Mouse (Mus musculus): ENCODE measurements around the gene Cited4. TPM values are rescaled to one million over a fixed set of nuclear protein-coding genes. Genes with fewer than 3 reads are reported as not detected.

Cited4 gene
- total and polyA plus RNA-seq, 3 experiments: 23.3 to 58.1 TPM; not detected in 1

GRCm38 (mm10) chr4:120665144-120665700 is 1.1 kb upstream of the Cited4 start:
- Histone ChIP-seq H3K36me3 (ENCODE audit: control insufficient read depth in 1 of 2, insufficient read depth in 2 of 2, low read length in 2 of 2) (peaks cover 0 to 12% of the 10 kb centered on the region in 2 experiments; a peak in 2 of 4 replicates), H3K4me1 (ENCODE audit: control insufficient read depth in 1 of 2, insufficient read depth in 2 of 2, low read length in 2 of 2) (peaks cover 16 to 28% of the 10 kb centered on the region in 2 experiments), H3K27me3 (ENCODE audit: control insufficient read depth in 1 of 2, insufficient read depth in 2 of 2, low read length in 2 of 2) (no peaks in the 10 kb centered on the region), H3K9me3 (replicated peaks; ENCODE audit: insufficient read depth, low read length) (no peaks in the 10 kb centered on the region), H3K9ac (ENCODE audit: control insufficient read depth, low read depth, low read length, poor library complexity, severe bottlenecking) (peak overlapping the region; percentile 19; the same call in 1 of the 2 replicates), H3K4me3 (ENCODE audit: control insufficient read depth in 1 of 2, insufficient read depth in 1 of 2, low read depth in 2 of 2, low read length in 2 of 2) (peak overlapping the region in 1 of 2 experiments; percentile 66; a peak in 2 of 4 replicates), H3K27ac (ENCODE audit: control insufficient read depth, low read depth, low read length) (peak overlapping the region; percentile 92), H3K79me2 (ENCODE audit: control insufficient read depth, insufficient read depth, low read length, poor library complexity) (peaks cover 15% of the 10 kb centered on the region)
- DNase-seq (ENCODE audit: low read depth, low spot score): peak; percentile 87
- peak; percentile 53; the same call in 1 of the 2 replicates for TF ChIP-seq BHLHE40 (IDR thresholded peaks at IDR 0.05; ENCODE audit: borderline replicate concordance, low read depth, low read length)
- TF ChIP-seq POLR2A (IDR thresholded peaks at IDR 0.05; ENCODE audit: control insufficient read depth in 1 of 2, insufficient read depth in 1 of 2, low read depth in 1 of 2, low read length in 2 of 2, poor library complexity in 1 of 2): no peak
- TF ChIP-seq CHD2 (IDR thresholded peaks at IDR 0.05; ENCODE audit: low read length): peak; percentile 42; the same call in 1 of the 2 replicates
- peak in 1 of 2 experiments; percentile 85; a peak in 3 of 4 replicates for TF ChIP-seq EP300 (IDR thresholded peaks at IDR 0.05; ENCODE audit: low read depth in 1 of 2, low read length in 2 of 2)
- TF ChIP-seq JUND (IDR thresholded peaks at IDR 0.05; ENCODE audit: low read depth, low read length): no peak
- no peak for TF ChIP-seq ZKSCAN1 (IDR thresholded peaks at IDR 0.05; ENCODE audit: low read depth, low read length)
- no peak for TF ChIP-seq MAZ (IDR thresholded peaks at IDR 0.05; ENCODE audit: low read depth, low read length)
- TF ChIP-seq ETS1 (IDR thresholded peaks at IDR 0.05; ENCODE audit: low read depth, low read length): peak; percentile 77
- peak; percentile 45; the same call in 1 of the 2 replicates for TF ChIP-seq GATA1 (IDR thresholded peaks at IDR 0.05; ENCODE audit: low read depth, low read length)
- no peak for TF ChIP-seq ZMIZ1 (IDR thresholded peaks at IDR 0.05; ENCODE audit: low read depth, low read length)
- peak; percentile 61 for TF ChIP-seq ELF1 (IDR thresholded peaks at IDR 0.05; ENCODE audit: low read depth, low read length)
- peak; percentile 10; the same call in 1 of the 2 replicates for TF ChIP-seq HCFC1 (IDR thresholded peaks at IDR 0.05; ENCODE audit: low read depth, low read length)
- peak; percentile 23; the same call in 1 of the 2 replicates for TF ChIP-seq MEF2A (IDR thresholded peaks at IDR 0.05; ENCODE audit: extremely low read depth, insufficient replicate concordance, low read depth, low read length, poor library complexity, severe bottlenecking)
- TF ChIP-seq MYC (IDR thresholded peaks at IDR 0.05; ENCODE audit: low read depth, low read length): no peak
- no peak for TF ChIP-seq USF2 (IDR thresholded peaks at IDR 0.05; ENCODE audit: borderline replicate concordance in 1 of 2, insufficient read depth in 1 of 2, low read depth in 1 of 2, low read length in 2 of 2)
- TF ChIP-seq RCOR1 (IDR thresholded peaks at IDR 0.05; ENCODE audit: low read depth, low read length): peak; percentile 37; the same call in 1 of the 2 replicates
- peak; percentile 81 for TF ChIP-seq TCF12 (IDR thresholded peaks at IDR 0.05; ENCODE audit: low read depth, low read length)
- TF ChIP-seq MAFK (IDR thresholded peaks at IDR 0.05; ENCODE audit: borderline replicate concordance, low read depth, low read length): no peak
- peak; percentile 65 for TF ChIP-seq TAL1 (IDR thresholded peaks at IDR 0.05; ENCODE audit: low read length)

Measured in MEL (cell line).